ENCODE assay signal across 18 mouse cellular contexts in the genomic region with DNA sequence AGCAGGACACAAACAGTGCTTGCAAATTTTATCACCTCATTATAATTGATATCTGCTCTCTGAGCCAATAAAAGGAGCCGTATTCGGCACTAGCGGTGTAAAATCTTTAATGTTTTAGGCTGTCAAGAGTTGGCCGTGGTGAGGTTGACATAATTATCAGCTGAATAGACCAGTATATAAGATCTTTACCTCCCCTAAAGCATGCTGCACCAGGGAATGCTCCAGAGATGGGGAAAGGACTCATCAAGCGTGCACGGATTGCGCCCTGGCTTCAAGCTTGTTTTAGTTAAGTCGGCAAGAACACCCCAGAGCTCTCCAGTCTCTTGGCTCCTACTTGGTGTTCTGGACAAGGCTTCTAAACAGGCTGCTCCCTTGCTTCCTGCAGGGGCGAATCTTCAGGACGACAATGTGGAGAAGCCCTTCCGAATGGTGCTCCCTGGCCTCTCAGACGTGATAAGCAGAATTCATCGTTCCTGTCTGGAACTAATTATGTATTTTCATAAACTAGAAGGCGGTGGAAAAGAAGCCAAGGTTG.
DNase-seq lines count a peak whose midpoint lies in the region; ATAC-seq lines count a peak whose summit lies in the region.
"Had no signal": no experiment of that assay in that cellular context is flagged by ENCODE, and none has a peak within 500 bp of the region (broad histone marks: within the 10 kb centered on the region; RNA-seq: fewer than 3 reads in every experiment).

No protein-coding gene starts in this region.

- no peaks in the 10 kb centered on the region for H3K36me3 ChIP-seq in forebrain, embryonic 12.5 days (replicated peaks)
- H3K36me3 ChIP-seq in forebrain, embryonic 16.5 days (ENCODE audit: control insufficient read depth, insufficient read depth), result no peaks in the 10 kb centered on the region
- H3K36me3 ChIP-seq in kidney, embryonic 15.5 days, result no peaks in the 10 kb centered on the region
- no peaks in the 10 kb centered on the region for H3K36me3 ChIP-seq in midbrain, embryonic 14.5 days (ENCODE audit: control insufficient read depth, insufficient read depth, low read length)
- no peaks in the 10 kb centered on the region for H3K36me3 ChIP-seq in midbrain, embryonic 10.5 days
- H3K36me3 ChIP-seq: hindbrain, embryonic 15.5 days; liver, embryonic 13.5 days had no signal

- H3K4me2 ChIP-seq in forebrain, embryonic 12.5 days, result peak overlapping the region; percentile 31
- no peak overlapping the region for H3K4me2 ChIP-seq in forebrain, embryonic 16.5 days (ENCODE audit: low read length)
- 0 out of 2 replicates have a peak overlapping the region, but pooled peaks have one; percentile 12 for H3K4me2 ChIP-seq in kidney, embryonic 15.5 days
- H3K4me2 ChIP-seq in midbrain, embryonic 14.5 days (ENCODE audit: low read length), result no peak overlapping the region
- H3K4me2 ChIP-seq: hindbrain, embryonic 15.5 days; liver, embryonic 13.5 days had no signal

- no peak for DNase-seq in kidney, postnatal 25 days
- peak; percentile 29 for DNase-seq in midbrain, embryonic 14.5 days
- DNase-seq in midbrain, embryonic 10.5 days (ENCODE audit: low spot score), result no peak
- DNase-seq in testis, postnatal 10 days (ENCODE audit: low spot score), result peak; percentile 44
- no peak for DNase-seq in natural killer cell, adult 2 months (ENCODE audit: low spot score in 2 of 2)
- DNase-seq: adrenal gland, adult 2 months; cerebellum, adult 8-10 months; gastrocnemius, adult 2 months; kidney, adult 18-20 months; liver, embryonic 13.5 days; right cerebral cortex, adult 18-20 months; spleen, adult 18-20 months had no signal

- WGBS in forebrain, embryonic 12.5 days, result 16% methylated on average over 14 of the region's 14 CpGs
- 14% methylated on average over 14 of the region's 14 CpGs for WGBS in forebrain, embryonic 16.5 days
- 24% methylated on average over 14 of the region's 14 CpGs for WGBS in kidney, embryonic 15.5 days
- WGBS in midbrain, embryonic 14.5 days, result 17% methylated on average over 14 of the region's 14 CpGs
- WGBS in midbrain, embryonic 10.5 days, result 18% methylated on average over 14 of the region's 14 CpGs

- H3K4me3 ChIP-seq in forebrain, embryonic 12.5 days (replicated peaks), result no peak overlapping the region
- no peak overlapping the region for H3K4me3 ChIP-seq in forebrain, embryonic 16.5 days (replicated peaks; ENCODE audit: low read length)
- H3K4me3 ChIP-seq in kidney, embryonic 15.5 days (replicated peaks), result no peak overlapping the region
- H3K4me3 ChIP-seq in midbrain, embryonic 14.5 days (replicated peaks; ENCODE audit: low read depth, low read length), result no peak overlapping the region
- no peak overlapping the region for H3K4me3 ChIP-seq in midbrain, embryonic 10.5 days
- H3K4me3 ChIP-seq: gastrocnemius, adult 2 months; hindbrain, embryonic 15.5 days; layer of hippocampus, adult 2 months; liver, embryonic 13.5 days had no signal

- H3K9me3 ChIP-seq in forebrain, embryonic 12.5 days, result no peaks in the 10 kb centered on the region; the same call in 1 of the 2 replicates
- no peaks in the 10 kb centered on the region for H3K9me3 ChIP-seq in forebrain, embryonic 16.5 days (ENCODE audit: control insufficient read depth, low read length)
- peaks cover 3% of the 10 kb centered on the region; the same call in 1 of the 2 replicates for H3K9me3 ChIP-seq in kidney, embryonic 15.5 days (replicated peaks)
- H3K9me3 ChIP-seq in midbrain, embryonic 14.5 days (ENCODE audit: control insufficient read depth, low read length), result no peaks in the 10 kb centered on the region
- H3K9me3 ChIP-seq in midbrain, embryonic 10.5 days (replicated peaks), result no peaks in the 10 kb centered on the region
- H3K9me3 ChIP-seq: hindbrain, embryonic 15.5 days; liver, embryonic 13.5 days had no signal

- peaks cover 24% of the 10 kb centered on the region for H3K4me1 ChIP-seq in forebrain, embryonic 12.5 days
- peaks cover 7% of the 10 kb centered on the region; the same call in 1 of the 2 replicates for H3K4me1 ChIP-seq in forebrain, embryonic 16.5 days (replicated peaks; ENCODE audit: control insufficient read depth, insufficient read depth, low read length)
- H3K4me1 ChIP-seq in kidney, embryonic 15.5 days, result 0 out of 2 replicates have a peak, but pooled peaks cover 4% of the 10 kb centered on the region
- H3K4me1 ChIP-seq in midbrain, embryonic 14.5 days (ENCODE audit: control insufficient read depth, insufficient read depth, low read length), result 0 out of 2 replicates have a peak, but pooled peaks cover 4% of the 10 kb centered on the region
- peaks cover 30% of the 10 kb centered on the region for H3K4me1 ChIP-seq in midbrain, embryonic 10.5 days
- H3K4me1 ChIP-seq: liver, embryonic 13.5 days had no signal

- no peak overlapping the region for H3K27ac ChIP-seq in forebrain, embryonic 12.5 days
- no peak overlapping the region for H3K27ac ChIP-seq in forebrain, embryonic 16.5 days (ENCODE audit: low read length)
- H3K27ac ChIP-seq in kidney, embryonic 15.5 days, result no peak overlapping the region
- no peak overlapping the region for H3K27ac ChIP-seq in midbrain, embryonic 14.5 days (replicated peaks; ENCODE audit: low read depth, low read length)
- H3K27ac ChIP-seq in midbrain, embryonic 10.5 days (replicated peaks), result no peak overlapping the region
- H3K27ac ChIP-seq: gastrocnemius, adult 2 months; hindbrain, embryonic 15.5 days; layer of hippocampus, adult 2 months; liver, embryonic 13.5 days; stomach, postnatal 0 days had no signal

- no peak for ATAC-seq in forebrain, embryonic 12.5 days (ENCODE audit: low FRiP score)
- no peak for ATAC-seq in forebrain, embryonic 16.5 days
- ATAC-seq in kidney, embryonic 15.5 days (replicated peaks; ENCODE audit: low FRiP score), result no peak
- no peak for ATAC-seq in midbrain, embryonic 14.5 days (ENCODE audit: low FRiP score, low TSS enrichment)

- H3K9ac ChIP-seq in forebrain, embryonic 12.5 days, result no peak overlapping the region; the same call in 1 of the 2 replicates
- no peak overlapping the region for H3K9ac ChIP-seq in forebrain, embryonic 16.5 days (replicated peaks; ENCODE audit: low read depth, low read length)
- no peak overlapping the region for H3K9ac ChIP-seq in kidney, embryonic 15.5 days
- no peak overlapping the region for H3K9ac ChIP-seq in midbrain, embryonic 14.5 days (replicated peaks; ENCODE audit: low read length)
- H3K9ac ChIP-seq: hindbrain, embryonic 15.5 days; liver, embryonic 13.5 days had no signal

- H3K27me3 ChIP-seq in forebrain, embryonic 12.5 days, result peaks cover 33% of the 10 kb centered on the region; the same call in 1 of the 2 replicates
- peaks cover 8% of the 10 kb centered on the region for H3K27me3 ChIP-seq in forebrain, embryonic 16.5 days (replicated peaks; ENCODE audit: control insufficient read depth, insufficient read depth, low read length)
- peaks cover 24% of the 10 kb centered on the region for H3K27me3 ChIP-seq in kidney, embryonic 15.5 days
- H3K27me3 ChIP-seq in midbrain, embryonic 14.5 days (ENCODE audit: control insufficient read depth, insufficient read depth, low read length), result 0 out of 2 replicates have a peak, but pooled peaks cover 4% of the 10 kb centered on the region
- peaks cover 36% of the 10 kb centered on the region for H3K27me3 ChIP-seq in midbrain, embryonic 10.5 days (ENCODE audit: low read depth, poor library complexity, severe bottlenecking)

Comparison
In these comparisons a context has a peak if more than half of its experiments do, and no peak if none do; other contexts are left out.
1. H3K4me2 ChIP-seq: peak in forebrain, embryonic 12.5 days (single experiment) and kidney, embryonic 15.5 days (single experiment); none in forebrain, embryonic 16.5 days (single experiment) and midbrain, embryonic 14.5 days (single experiment).
2. DNase-seq: peak in midbrain, embryonic 14.5 days (single experiment) and testis, postnatal 10 days (single experiment); none in kidney, postnatal 25 days (0 of 2), midbrain, embryonic 10.5 days (single experiment) and natural killer cell, adult 2 months (0 of 2).